Mouse (Mus musculus) liver, postnatal 0 days (tissue): ENCODE data around the gene Cd63.

ENCODE experiments used
- CTCF ChIP-seq: sonication (generic); IDR thresholded peaks from 2 replicates; pipeline ENCODE4 v1.5.1; 2016; ENCODE audit warnings: antibody characterized with exemption, low read depth
- EP300 ChIP-seq: IDR thresholded peaks from 2 replicates; pipeline ENCODE4 v1.6.1; 2016; ENCODE audit warnings: antibody characterized with exemption, low read depth, mild to moderate bottlenecking

DNA sequence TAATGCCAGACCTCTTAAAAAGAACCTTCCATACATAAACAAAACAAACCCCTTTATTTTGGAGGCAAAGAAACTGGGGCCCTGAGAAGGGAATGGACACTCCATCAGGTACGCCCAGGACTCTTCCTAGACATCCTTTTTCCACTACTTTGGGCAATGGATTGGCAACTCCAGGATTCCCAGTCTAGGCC is 21.9 kb downstream of the Cd63 start, which contains the start of gene Rdh5:
- TF ChIP-seq CTCF = no peak
- no peak for TF ChIP-seq EP300
